Mouse (Mus musculus) limb, embryonic 14.5 days (tissue): ENCODE measurements around the gene Pcsk6. TPM values are rescaled to one million over a fixed set of nuclear protein-coding genes. Genes with fewer than 3 reads are reported as not detected.

Experiments
- ATAC-seq: fragments of 200-750 bp; cut with Nextera tagmentation; 2 replicates; pipeline ENCODE4 v1.8.0; 2017; ENCODE audit warnings: low read depth, moderate number of reproducible peaks, moderate TSS enrichment; ENCODE audit not compliant: low FRiP score
- DNase-seq: peaks from one replicate; pipeline ENCODE4 v3.0.0-alpha.2; 2015; ENCODE audit warnings: low spot score
- H3K27ac ChIP-seq: fragments of 300-500 bp; sonication (generic); replicated peaks from 2 replicates; pipeline ENCODE4 v1.5.1; 2014; ENCODE audit warnings: low read depth, mild to moderate bottlenecking, low read length, moderate library complexity, mixed read lengths
- H3K27me3 ChIP-seq: fragments of 300-500 bp; sonication (generic); 2 replicates; pipeline ENCODE4 v1.6.1; 2014; ENCODE audit warnings: low read length, mixed read lengths; ENCODE audit not compliant: control insufficient read depth, insufficient read depth
- H3K36me3 ChIP-seq: fragments of 300-500 bp; sonication (generic); 2 replicates; pipeline ENCODE4 v1.6.1; 2014; ENCODE audit warnings: mild to moderate bottlenecking, low read length, moderate library complexity, mixed read lengths; ENCODE audit not compliant: control insufficient read depth, insufficient read depth
- H3K4me1 ChIP-seq: fragments of 300-500 bp; sonication (generic); 2 replicates; pipeline ENCODE4 v1.6.1; 2014; ENCODE audit warnings: antibody characterized with exemption, low read length, mixed read lengths; ENCODE audit not compliant: control insufficient read depth, insufficient read depth
- H3K4me2 ChIP-seq: fragments of 300-500 bp; sonication (generic); replicated peaks from 2 replicates; pipeline ENCODE4 v1.6.1; 2014; ENCODE audit warnings: low read depth, mild to moderate bottlenecking, low read length, moderate library complexity; ENCODE audit not compliant: severe bottlenecking
- H3K4me3 ChIP-seq: fragments of 300-500 bp; sonication (generic); replicated peaks from 2 replicates; pipeline ENCODE4 v1.5.1; 2014; ENCODE audit warnings: low read length
- H3K9ac ChIP-seq: fragments of 300-500 bp; sonication (generic); 2 replicates; pipeline ENCODE4 v1.6.1; 2014; ENCODE audit warnings: mild to moderate bottlenecking, low read depth, low read length, moderate library complexity; ENCODE audit not compliant: severe bottlenecking
- H3K9me3 ChIP-seq: fragments of 300-500 bp; sonication (generic); 2 replicates; pipeline ENCODE4 v1.6.1; 2016; ENCODE audit warnings: low read length; ENCODE audit not compliant: control insufficient read depth
- POLR2A ChIP-seq: fragments of 200-500 bp; IDR thresholded peaks from 2 replicates; pipeline ENCODE4 v1.8.0; 2012; ENCODE audit warnings: inconsistent platforms, mild to moderate bottlenecking, moderate library complexity, borderline replicate concordance; ENCODE audit not compliant: insufficient read depth, insufficient read length; ENCODE audit errors: extremely low read depth
- WGBS: fragments of 180-500 bp; shearing (Covaris S2); extraction: QIAGEN DNeasy Blood & Tissue Kit; methylation state at CpG from one replicate; pipeline ENCODE4 v1.1.7; 2014; 5-methylcytosine and 5-hydroxymethylcytosine counted together
- polyA plus RNA-seq, 2 experiments: library from polyadenylated mRNA; depleted of rRNA in 1 of 2; stranded (reverse) in 1 of 2; unstranded in 1 of 2; fragments of >200 nt; fragmentation: Nextera tagmentation in 1 of 2; extraction: Ambion mirVana in 1 of 2; gene quantifications; 2 replicates each; pipeline versions ENCODE4 v1.2.1 to v1.2.3; 2012 to 2014

Pcsk6 gene
- polyA plus RNA-seq, 2 experiments, result 15.2 to 34.1 TPM

DNA sequence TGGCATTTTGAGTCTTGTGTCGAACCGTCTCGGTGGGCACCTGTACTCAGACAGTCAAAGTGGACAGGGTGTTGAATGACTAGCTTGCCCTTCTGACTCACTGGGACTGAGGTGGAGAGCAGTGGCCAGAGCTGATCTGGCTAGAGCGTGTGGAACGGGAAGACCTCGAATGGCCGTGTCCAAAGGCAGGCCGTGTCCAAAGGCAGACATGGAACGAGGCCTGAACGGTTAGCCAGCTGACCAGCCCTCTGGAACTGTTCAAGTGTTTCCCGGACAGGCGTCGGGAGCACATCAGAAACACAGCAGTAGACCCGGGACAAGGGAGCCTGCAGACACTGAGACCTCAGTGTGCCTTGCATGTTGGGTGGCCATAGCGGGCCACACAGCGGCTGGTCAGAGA is 7.6 kb downstream of the Pcsk6 start:
- Histone ChIP-seq H3K4me1 (peaks cover 15% of the 10 kb centered on the region), H3K27me3 (no peaks in the 10 kb centered on the region), H3K9me3 (no peaks in the 10 kb centered on the region), H3K27ac (no peak overlapping the region), H3K4me3 (no peak overlapping the region), H3K4me2 (no peak overlapping the region), H3K36me3 (no peaks in the 10 kb centered on the region), H3K9ac (no peak overlapping the region)
- WGBS, result 78% methylated on average over 16 of the region's 16 CpGs
- ATAC-seq (no peak), DNase-seq (no peak)
- TF ChIP-seq POLR2A, result no peak

DNA sequence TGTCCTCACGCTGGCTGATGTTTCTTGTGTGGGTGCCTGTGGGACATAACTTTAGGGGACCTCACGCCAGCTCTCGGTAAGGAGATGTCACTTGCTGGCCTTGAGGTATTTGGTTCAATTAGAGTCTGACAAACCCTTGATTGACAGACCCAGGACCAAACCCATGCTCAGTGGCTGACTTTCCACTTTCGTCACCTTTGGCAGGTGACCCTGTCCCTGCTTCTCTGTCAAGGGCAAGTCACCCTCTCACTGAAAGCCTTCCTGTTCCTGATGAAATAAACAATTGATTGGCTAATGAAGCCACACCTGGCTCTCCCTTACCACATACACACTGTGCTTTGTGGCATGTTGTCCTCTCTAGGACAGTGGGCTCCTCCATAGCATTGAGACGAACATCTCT is 8.3 kb downstream of the Pcsk6 start:
- no peak for TF ChIP-seq POLR2A
- Histone ChIP-seq H3K27me3 (no peaks in the 10 kb centered on the region), H3K9me3 (no peaks in the 10 kb centered on the region), H3K9ac (no peak overlapping the region), H3K4me1 (peaks cover 11% of the 10 kb centered on the region), H3K4me3 (no peak overlapping the region), H3K4me2 (no peak overlapping the region), H3K27ac (no peak overlapping the region), H3K36me3 (no peaks in the 10 kb centered on the region)
- no peak for ATAC-seq
- DNase-seq, result no peak
- 83% methylated on average over 5 of the region's 5 CpGs for WGBS

DNA sequence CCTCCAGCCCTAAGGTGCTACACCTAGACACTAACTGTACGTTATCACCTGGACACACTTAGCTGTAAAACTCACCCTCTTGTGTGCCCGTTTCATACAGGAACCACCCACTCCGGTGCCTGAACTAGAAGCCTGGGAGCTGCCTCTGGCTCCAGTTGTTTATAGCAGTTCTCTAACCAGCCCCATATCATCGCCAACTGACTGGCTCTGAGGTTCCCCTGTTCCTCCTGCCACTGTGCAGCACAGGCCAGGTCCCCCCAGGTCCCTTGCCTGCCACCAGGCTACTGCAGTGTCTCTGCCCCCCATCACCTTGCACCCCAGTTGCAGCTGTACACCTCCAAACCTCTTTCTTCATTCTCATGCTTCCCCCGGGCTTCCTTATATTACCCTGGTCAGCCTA is 8.7 kb downstream of the Pcsk6 start:
- no peak for ATAC-seq
- WGBS, result 81% methylated on average over 5 of the region's 5 CpGs
- Histone ChIP-seq H3K9ac (no peak overlapping the region), H3K4me1 (peaks cover 9% of the 10 kb centered on the region), H3K27ac (no peak overlapping the region), H3K9me3 (no peaks in the 10 kb centered on the region), H3K4me2 (no peak overlapping the region), H3K36me3 (no peaks in the 10 kb centered on the region), H3K4me3 (no peak overlapping the region), H3K27me3 (no peaks in the 10 kb centered on the region)
- no peak for TF ChIP-seq POLR2A
- DNase-seq, result no peak

DNA sequence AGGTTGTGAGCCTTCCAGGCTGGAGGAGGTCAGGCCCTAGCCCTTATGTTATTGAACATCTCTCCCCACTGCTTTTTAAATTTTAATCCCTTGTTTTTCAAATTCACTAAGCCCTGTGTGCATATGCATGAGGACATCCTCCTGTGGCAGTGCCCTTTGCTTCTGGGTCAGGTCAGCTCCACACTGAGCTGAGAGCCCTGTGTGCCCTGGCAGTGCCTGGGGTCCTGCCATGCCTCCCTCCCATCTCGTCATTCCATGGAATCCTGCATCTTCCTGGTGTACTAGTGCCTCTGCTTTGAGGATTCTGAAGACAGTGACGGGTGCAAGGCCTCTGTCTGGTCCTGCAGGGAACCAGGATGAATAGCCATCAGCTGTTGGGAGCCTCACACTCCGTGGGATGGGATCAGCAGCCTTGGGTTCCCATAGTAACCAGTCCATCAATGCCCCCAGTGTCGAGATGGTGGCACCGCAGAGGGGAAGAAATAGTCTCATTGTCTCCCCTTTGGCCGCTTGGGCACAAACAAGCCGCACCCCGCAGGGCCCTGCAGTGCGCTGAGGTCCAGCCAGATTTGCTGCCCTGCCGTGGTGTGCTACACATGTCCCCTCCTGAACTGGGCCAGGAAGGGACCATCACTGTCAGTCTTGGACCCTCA is 9.5 kb downstream of the Pcsk6 start:
- ATAC-seq, result no peak
- no peaks in the 10 kb centered on the region for H3K9me3 ChIP-seq

DNA sequence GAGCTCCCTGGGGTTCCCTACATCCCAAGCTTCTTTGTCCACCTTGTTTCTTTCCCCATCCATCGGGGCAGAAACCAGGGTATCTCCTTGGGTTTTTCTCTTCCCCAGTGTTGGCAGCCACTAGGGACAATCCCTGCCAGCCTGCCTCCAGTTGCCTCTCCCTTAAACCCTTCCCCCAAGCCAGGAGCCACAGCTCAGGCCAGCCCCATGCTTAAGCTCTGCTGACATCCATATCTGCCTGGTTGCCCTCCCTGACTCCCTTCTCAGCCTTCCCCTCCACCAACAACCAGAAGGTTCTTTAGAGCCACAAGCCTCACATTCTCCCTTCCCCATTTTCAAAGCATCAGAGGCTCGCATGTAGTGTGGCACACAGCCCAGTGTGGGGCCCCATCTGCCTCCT is 10.3 kb downstream of the Pcsk6 start:
- WGBS, result 75% methylated on average over 2 of the region's 2 CpGs
- Histone ChIP-seq H3K4me2 (no peak overlapping the region), H3K36me3 (no peaks in the 10 kb centered on the region), H3K9me3 (no peaks in the 10 kb centered on the region), H3K27ac (no peak overlapping the region), H3K4me3 (no peak overlapping the region), H3K9ac (no peak overlapping the region), H3K4me1 (peaks cover 9% of the 10 kb centered on the region), H3K27me3 (no peaks in the 10 kb centered on the region)
- TF ChIP-seq POLR2A, result no peak
- ATAC-seq, result no peak
- DNase-seq, result no peak

More for the DNA sequence above, 9.5 kb downstream of the Pcsk6 start:
- no peak for DNase-seq
- H3K27ac ChIP-seq, result no peak overlapping the region
- no peak overlapping the region for H3K9ac ChIP-seq
- WGBS, result 66% methylated on average over 10 of the region's 10 CpGs
- H3K4me3 ChIP-seq, result no peak overlapping the region
- no peak overlapping the region for H3K4me2 ChIP-seq
- peaks cover 9% of the 10 kb centered on the region for H3K4me1 ChIP-seq
- no peaks in the 10 kb centered on the region for H3K27me3 ChIP-seq
- no peaks in the 10 kb centered on the region for H3K36me3 ChIP-seq
- no peak for TF ChIP-seq POLR2A
